Mouse (Mus musculus) stomach, postnatal 0 days (tissue): ENCODE data around the gene Olfr1033.
"Not testable (repeated sequence)": the region's sequence is repeated elsewhere in the genome, so short reads cannot be mapped to it uniquely, and the experiment has no call there.

Experiments
- CTCF ChIP-seq: IDR thresholded peaks from 2 replicates; pipeline ENCODE4 v1.5.1; 2016; ENCODE audit warnings: antibody characterized with exemption, low read depth, mild to moderate bottlenecking, moderate library complexity
- EP300 ChIP-seq: optimal IDR thresholded peaks from 2 replicates; pipeline ENCODE3; 2016; ENCODE audit warnings: antibody characterized with exemption

- TF ChIP-seq CTCF, EP300: not testable (repeated sequence)
Observed at GRCm38 (mm10) chr2:86063766-86064165, 43.3 kb downstream of the Olfr1033 start.
